Mouse (Mus musculus) limb, embryonic 13.5 days (tissue): ENCODE data around the gene Gm43518. TPM values are rescaled to one million over a fixed set of nuclear protein-coding genes. Genes with fewer than 3 reads are reported as not detected.

Experiments used
- ATAC-seq: fragments of 200-750 bp; cut with Nextera tagmentation; 2 replicates; pipeline ENCODE4 v1.8.0; 2017; ENCODE audit warnings: low read depth, moderate number of reproducible peaks, moderate TSS enrichment; ENCODE audit not compliant: low FRiP score
- H3K27ac ChIP-seq: fragments of 300-500 bp; sonication (generic); 2 replicates; pipeline ENCODE4 v1.5.1; 2015; ENCODE audit warnings: inconsistent platforms, mild to moderate bottlenecking, moderate library complexity
- H3K27me3 ChIP-seq: fragments of 300-500 bp; sonication (generic); 2 replicates; pipeline ENCODE4 v1.6.1; 2015; ENCODE audit warnings: mild to moderate bottlenecking, inconsistent platforms
- H3K36me3 ChIP-seq: fragments of 300-500 bp; sonication (generic); 2 replicates; pipeline ENCODE4 v1.6.1; 2015; ENCODE audit warnings: inconsistent platforms, mild to moderate bottlenecking, moderate library complexity
- H3K4me1 ChIP-seq: fragments of 300-500 bp; sonication (generic); 2 replicates; pipeline ENCODE4 v1.6.1; 2015; ENCODE audit warnings: inconsistent platforms
- H3K4me2 ChIP-seq: fragments of 300-500 bp; sonication (generic); replicated peaks from 2 replicates; pipeline ENCODE4 v1.6.1; 2015; ENCODE audit warnings: inconsistent platforms, mild to moderate bottlenecking, moderate library complexity
- H3K4me3 ChIP-seq: fragments of 300-500 bp; sonication (generic); 2 replicates; pipeline ENCODE4 v1.5.1; 2015; ENCODE audit warnings: moderate library complexity, mild to moderate bottlenecking, inconsistent platforms
- H3K9ac ChIP-seq: fragments of 300-500 bp; sonication (generic); 2 replicates; pipeline ENCODE4 v1.6.1; 2015; ENCODE audit warnings: mild to moderate bottlenecking, inconsistent platforms
- H3K9me3 ChIP-seq: fragments of 300-500 bp; sonication (generic); 2 replicates; pipeline ENCODE4 v1.6.1; 2016; ENCODE audit warnings: inconsistent platforms
- WGBS: fragments of 180-500 bp; shearing (Covaris S2); methylation state at CpG from one replicate; pipeline ENCODE4 v1.1.7; 2015; 5-methylcytosine and 5-hydroxymethylcytosine counted together
- polyA plus RNA-seq: library from polyadenylated mRNA; unstranded; fragments of >200 nt; fragmentation: Nextera tagmentation; extraction: Ambion mirVana; gene quantifications from 2 replicates; pipeline ENCODE4 v1.2.1, GENCODE M21; 2015

The Gm43518 gene
- polyA plus RNA-seq, 1 experiment from 2014 or later: 4.1 TPM

GRCm38 (mm10) chr5:123980521-123981249 is 53.5 kb downstream of the Gm43518 start:
- no peak for ATAC-seq
- Histone ChIP-seq H3K4me1 (peaks cover 22% of the 10 kb centered on the region), H3K4me3 (no peak overlapping the region), H3K36me3 (no peaks in the 10 kb centered on the region), H3K9ac (no peak overlapping the region), H3K27ac (no peak overlapping the region), H3K27me3 (peaks cover 9% of the 10 kb centered on the region; the same call in 1 of the 2 replicates), H3K9me3 (no peaks in the 10 kb centered on the region), H3K4me2 (no peak overlapping the region)
- 78% methylated on average over 9 of the region's 9 CpGs for WGBS

DNA sequence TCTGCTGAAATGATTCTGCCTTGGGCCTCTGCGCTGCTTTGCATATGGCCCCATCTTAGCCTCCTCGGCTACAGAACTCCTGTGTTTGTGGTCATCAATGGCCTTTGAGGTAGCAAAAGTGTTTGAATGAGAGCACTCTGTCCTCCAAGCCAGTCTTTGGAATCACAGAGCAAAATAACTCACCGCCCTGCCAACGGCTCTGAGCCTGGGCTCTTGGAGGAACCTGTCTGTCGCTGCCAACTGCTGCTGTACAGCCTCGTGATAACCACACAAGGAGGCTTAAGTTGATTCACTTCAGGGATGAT is 54.0 kb downstream of the Gm43518 start:
- H3K9me3 ChIP-seq: no peaks in the 10 kb centered on the region
- no peak overlapping the region for H3K4me2 ChIP-seq
- peaks cover 22% of the 10 kb centered on the region for H3K4me1 ChIP-seq
- no peaks in the 10 kb centered on the region for H3K36me3 ChIP-seq
- H3K4me3 ChIP-seq: no peak overlapping the region
- H3K9ac ChIP-seq: no peak overlapping the region
- 77% methylated on average over 6 of the region's 6 CpGs for WGBS
- H3K27me3 ChIP-seq: peaks cover 4% of the 10 kb centered on the region; the same call in 1 of the 2 replicates
- H3K27ac ChIP-seq: no peak overlapping the region
- ATAC-seq: no peak

DNA sequence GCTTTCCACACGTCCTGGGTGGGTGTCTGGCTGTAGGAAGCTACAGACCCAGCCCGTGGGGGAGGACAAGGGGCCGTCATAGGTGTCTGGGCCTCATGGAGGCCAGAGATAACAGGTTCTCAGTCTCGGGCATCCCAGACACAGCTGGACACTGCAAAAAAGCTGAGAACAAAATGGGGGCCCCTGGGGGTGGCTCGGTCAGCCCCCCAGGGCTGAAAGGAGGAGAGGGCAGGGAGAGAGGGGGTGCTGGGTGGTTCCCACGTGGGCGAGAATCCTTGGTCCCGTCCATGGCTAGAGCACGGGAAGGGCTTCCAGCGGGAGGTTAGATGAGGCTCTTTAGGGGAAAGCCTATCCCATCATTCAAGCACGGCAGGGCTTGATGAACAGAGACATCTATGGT is 55.6 kb downstream of the Gm43518 start:
- ATAC-seq: no peak
- Histone ChIP-seq H3K4me2 (no peak overlapping the region), H3K9ac (no peak overlapping the region)

DNA sequence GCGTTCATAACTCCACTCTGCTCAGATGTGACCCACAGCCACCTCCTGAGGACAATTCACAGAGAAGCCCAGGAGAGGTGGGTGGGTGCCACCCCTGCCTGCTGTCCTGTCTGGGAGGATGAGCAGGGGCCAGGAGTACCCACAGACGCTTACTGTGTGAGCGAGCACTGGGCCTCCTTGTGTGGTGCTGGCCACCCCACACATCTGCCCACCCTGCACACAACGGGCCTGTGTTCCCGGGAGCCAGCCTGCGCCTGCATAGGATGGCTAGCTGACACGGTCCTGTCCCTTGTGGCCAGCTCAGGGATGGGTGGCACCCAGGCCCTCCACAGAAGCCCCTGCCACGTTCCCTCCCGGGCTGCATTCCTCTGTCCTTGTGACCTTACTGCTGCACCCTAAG is 58.2 kb downstream of the Gm43518 start:
- no peaks in the 10 kb centered on the region for H3K36me3 ChIP-seq

More for the DNA sequence above, 55.6 kb downstream of the Gm43518 start:
- no peak overlapping the region for H3K4me3 ChIP-seq
- H3K4me1 ChIP-seq: peaks cover 23% of the 10 kb centered on the region
- no peak overlapping the region for H3K27ac ChIP-seq
- no peaks in the 10 kb centered on the region for H3K27me3 ChIP-seq
- H3K9me3 ChIP-seq: no peaks in the 10 kb centered on the region
- 83% methylated on average over 11 of the region's 11 CpGs for WGBS
- no peaks in the 10 kb centered on the region for H3K36me3 ChIP-seq

GRCm38 (mm10) chr5:123986925-123987324 is 59.7 kb downstream of the Gm43518 start:
- no peak overlapping the region for H3K4me3 ChIP-seq
- H3K27me3 ChIP-seq: no peaks in the 10 kb centered on the region
- no peak overlapping the region for H3K9ac ChIP-seq
- WGBS: 9% methylated on average over 2 of the region's 2 CpGs
- no peak overlapping the region for H3K27ac ChIP-seq
- ATAC-seq: no peak
- no peak overlapping the region for H3K4me2 ChIP-seq
- no peaks in the 10 kb centered on the region for H3K9me3 ChIP-seq
- peaks cover 13% of the 10 kb centered on the region for H3K4me1 ChIP-seq
- H3K36me3 ChIP-seq: no peaks in the 10 kb centered on the region

More for the DNA sequence above, 58.2 kb downstream of the Gm43518 start:
- Histone ChIP-seq H3K9me3 (no peaks in the 10 kb centered on the region), H3K27ac (no peak overlapping the region), H3K4me2 (no peak overlapping the region), H3K27me3 (no peaks in the 10 kb centered on the region), H3K4me3 (no peak overlapping the region), H3K9ac (0 out of 2 replicates have a peak overlapping the region, but pooled peaks have one; percentile 13), H3K4me1 (peaks cover 13% of the 10 kb centered on the region)
- 70% methylated on average over 9 of the region's 9 CpGs for WGBS
- peak; percentile 44; the same call in 1 of the 2 replicates for ATAC-seq

GRCm38 (mm10) chr5:123987511-123987910 is 60.3 kb downstream of the Gm43518 start:
- no peak overlapping the region for H3K27ac ChIP-seq
- no peak overlapping the region for H3K9ac ChIP-seq
- H3K4me2 ChIP-seq: no peak overlapping the region
- no peaks in the 10 kb centered on the region for H3K9me3 ChIP-seq
- H3K27me3 ChIP-seq: no peaks in the 10 kb centered on the region
- no peak overlapping the region for H3K4me3 ChIP-seq
- H3K4me1 ChIP-seq: peaks cover 13% of the 10 kb centered on the region
- H3K36me3 ChIP-seq: no peaks in the 10 kb centered on the region
- no peak for ATAC-seq
- WGBS: 70% methylated on average over 4 of the region's 4 CpGs

Other genes with a start within 250 kb of the Gm43518 start
- gene Clip1, start 242.8 kb upstream of the Gm43518 start, polyA plus RNA-seq: 45.1 and 49.0 TPM in 2 replicates
- gene Zcchc8, start 206.3 kb upstream of the Gm43518 start, polyA plus RNA-seq: 89.6 and 93.4 TPM in 2 replicates
- gene Rsrc2, start 178.0 kb upstream of the Gm43518 start, polyA plus RNA-seq: 149 and 160 TPM in 2 replicates
- gene Kntc1, start 177.7 kb upstream of the Gm43518 start, polyA plus RNA-seq: 32.0 and 34.4 TPM in 2 replicates
- gene Hcar2, start 61.9 kb upstream of the Gm43518 start, polyA plus RNA-seq: 0.19 and 0.64 TPM in 2 replicates
- 0.17 and 0.24 TPM in 2 replicates for gene Hcar1, start 47.4 kb upstream of the Gm43518 start, polyA plus RNA-seq
- gene Denr, start 20.2 kb upstream of the Gm43518 start, polyA plus RNA-seq: 165 and 167 TPM in 2 replicates
- gene Ccdc62, start 3.3 kb downstream of the Gm43518 start, polyA plus RNA-seq: 7.0 and 7.4 TPM in 2 replicates
- 8.6 and 8.8 TPM in 2 replicates for gene Hip1r, start 46.2 kb downstream of the Gm43518 start, polyA plus RNA-seq
- 40.9 and 43.7 TPM in 2 replicates for gene Vps37b, start 104.9 kb downstream of the Gm43518 start, polyA plus RNA-seq
- 2.9 and 3.0 TPM in 2 replicates for gene Abcb9, start 168.4 kb downstream of the Gm43518 start, polyA plus RNA-seq
- gene Ogfod2, start 184.9 kb downstream of the Gm43518 start, polyA plus RNA-seq: 19.4 and 21.4 TPM in 2 replicates
- 106 and 115 TPM in 2 replicates for gene Arl6ip4, start 188.7 kb downstream of the Gm43518 start, polyA plus RNA-seq